Mouse (Mus musculus) adrenal gland, postnatal 25 days (tissue): ENCODE data around the gene Atpaf1. TPM values are rescaled to one million over a fixed set of nuclear protein-coding genes. Genes with fewer than 3 reads are reported as not detected.

Source experiments
- DNase-seq: peaks from one replicate; pipeline ENCODE4 v3.0.0; 2021; ENCODE audit warnings: mixed read lengths
- total RNA-seq: library from RNA; stranded (reverse); gene quantifications from 2 replicates; pipeline ENCODE4 v1.2.3, GENCODE M21; 2021

Atpaf1 gene
- total RNA-seq, 1 experiment from 2014 or later, result 59.4 TPM

DNA sequence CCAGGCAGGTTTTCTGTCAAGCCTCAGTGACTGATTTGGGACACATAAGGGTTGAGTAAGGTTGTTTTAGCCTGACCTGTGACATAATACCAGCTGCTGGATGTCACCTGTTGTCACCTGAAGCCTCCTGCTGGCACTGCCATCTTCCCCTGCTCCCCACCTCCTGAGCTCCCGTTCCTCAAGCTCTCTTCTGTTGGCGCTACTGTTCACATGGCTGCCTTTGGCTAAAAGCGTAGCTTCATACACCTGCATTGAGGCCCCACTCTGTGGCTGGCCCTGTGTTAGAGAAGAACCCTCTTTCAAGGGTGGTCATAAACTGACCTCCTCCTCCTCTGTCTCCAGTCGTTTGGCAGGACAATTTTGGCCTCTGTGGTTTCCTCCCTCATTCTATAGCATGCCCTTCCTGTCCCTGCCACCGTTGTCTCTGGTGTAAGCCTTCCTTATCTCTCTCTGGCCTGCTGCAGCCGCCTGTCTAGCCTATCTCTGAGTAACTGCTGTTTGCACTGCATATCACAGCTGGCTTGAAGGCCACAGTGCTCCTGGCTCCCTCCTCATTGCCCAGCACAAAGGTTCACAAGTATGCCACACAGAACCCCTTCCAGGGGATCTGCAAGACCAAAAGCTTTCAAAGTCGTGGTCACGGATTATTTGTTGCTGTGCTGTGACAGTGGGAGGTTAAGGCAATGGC lies 64.5 kb downstream of the Atpaf1 start:
- DNase-seq, result no peak

DNA sequence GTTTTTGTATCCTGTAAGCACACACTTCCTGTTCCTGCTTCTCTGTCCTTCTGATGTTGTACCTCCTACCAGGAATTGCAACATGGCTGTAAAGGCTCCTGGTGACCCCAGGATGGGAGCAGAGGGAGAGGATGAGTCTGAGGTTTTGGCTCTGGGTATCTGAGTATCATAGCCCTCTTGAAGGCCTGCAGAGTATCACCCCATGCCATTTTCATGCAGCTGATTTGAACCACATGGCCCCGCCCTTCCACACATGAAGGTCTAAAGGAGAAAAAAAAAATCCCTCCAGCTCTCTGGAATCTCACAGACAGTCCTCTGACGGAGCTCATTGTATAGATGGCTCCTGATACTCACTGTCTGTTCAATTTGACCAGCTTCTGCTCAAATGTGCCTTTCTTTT lies 65.5 kb downstream of the Atpaf1 start:
- no peak for DNase-seq

DNA sequence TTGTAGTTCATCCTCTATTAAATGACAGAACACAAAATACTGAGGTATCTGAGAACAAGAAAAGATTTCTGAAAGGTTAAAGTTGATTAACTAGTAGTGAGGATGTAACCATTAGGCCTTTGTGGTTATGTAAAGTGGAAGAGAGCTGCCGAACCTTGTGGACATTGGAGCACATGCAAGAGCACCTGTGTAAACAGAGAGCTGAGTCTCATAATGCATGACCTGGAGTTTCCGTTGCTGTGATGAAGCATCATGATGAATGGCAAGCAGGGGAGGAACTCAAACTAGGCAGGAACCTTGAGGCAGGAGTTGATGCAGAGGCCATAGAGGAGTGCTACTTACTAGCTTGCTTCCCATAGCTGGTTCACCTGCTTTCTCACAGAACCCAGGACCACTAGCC lies 66.0 kb downstream of the Atpaf1 start:
- DNase-seq, result no peak

DNA sequence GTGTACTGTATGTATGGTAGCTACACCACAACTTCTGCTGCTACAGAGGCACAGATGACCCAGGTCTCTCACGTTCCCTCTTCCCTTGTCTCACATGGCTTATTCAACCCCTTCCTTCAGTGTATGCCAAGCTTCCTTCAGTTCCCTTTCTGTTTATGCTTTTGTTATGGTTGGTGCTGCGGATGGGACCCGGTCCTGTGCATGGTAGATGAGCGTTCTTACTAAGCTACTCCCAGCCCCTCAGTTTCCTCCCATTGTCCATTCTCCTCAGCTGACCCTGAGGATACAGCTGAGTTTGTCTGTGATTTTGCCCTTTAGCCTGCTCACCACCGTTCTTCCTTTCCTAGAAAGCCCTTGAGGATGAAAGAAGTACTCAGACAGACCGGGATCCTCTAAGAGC lies 67.0 kb downstream of the Atpaf1 start:
- no peak for DNase-seq

DNA sequence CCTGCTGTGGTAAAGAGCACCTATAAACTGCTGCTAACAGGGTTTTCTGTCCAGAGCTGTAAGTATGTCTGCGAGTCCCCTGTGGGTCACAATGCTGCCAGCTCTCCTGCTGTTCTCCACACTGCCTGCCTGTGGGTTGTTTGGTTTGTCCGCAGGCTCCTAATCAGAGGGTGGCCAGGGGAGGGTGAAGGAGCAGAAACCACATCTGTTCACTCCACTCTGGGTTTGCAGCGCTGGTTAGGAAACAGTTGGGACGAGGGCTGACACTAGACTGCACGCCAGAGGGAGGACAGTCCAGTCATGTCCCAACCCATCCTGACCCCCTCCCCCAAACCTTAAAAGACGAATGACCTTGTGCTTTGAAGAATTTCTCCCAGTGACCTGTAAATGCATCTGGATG lies 70.5 kb downstream of the Atpaf1 start:
- no peak for DNase-seq

DNA sequence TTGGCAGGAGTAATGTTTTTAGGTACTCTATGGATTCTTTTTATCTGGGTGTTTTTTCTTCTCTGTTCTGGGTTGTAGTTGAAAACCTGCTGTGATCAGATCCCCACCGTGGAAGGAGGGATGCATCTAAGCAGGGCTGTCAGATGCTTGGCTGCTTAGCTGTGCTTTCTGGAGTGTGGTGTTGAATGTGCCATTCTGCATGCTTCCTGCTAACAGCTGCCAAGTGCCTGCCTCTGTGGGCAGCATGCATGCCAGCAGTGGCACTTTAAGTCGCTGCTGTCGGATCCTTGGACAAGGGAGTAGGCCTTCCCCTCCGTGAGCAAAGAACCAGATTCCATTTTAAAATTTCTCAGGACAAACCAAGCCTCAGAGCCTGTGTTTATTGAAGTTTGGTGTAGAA lies 71.0 kb downstream of the Atpaf1 start:
- no peak for DNase-seq

DNA sequence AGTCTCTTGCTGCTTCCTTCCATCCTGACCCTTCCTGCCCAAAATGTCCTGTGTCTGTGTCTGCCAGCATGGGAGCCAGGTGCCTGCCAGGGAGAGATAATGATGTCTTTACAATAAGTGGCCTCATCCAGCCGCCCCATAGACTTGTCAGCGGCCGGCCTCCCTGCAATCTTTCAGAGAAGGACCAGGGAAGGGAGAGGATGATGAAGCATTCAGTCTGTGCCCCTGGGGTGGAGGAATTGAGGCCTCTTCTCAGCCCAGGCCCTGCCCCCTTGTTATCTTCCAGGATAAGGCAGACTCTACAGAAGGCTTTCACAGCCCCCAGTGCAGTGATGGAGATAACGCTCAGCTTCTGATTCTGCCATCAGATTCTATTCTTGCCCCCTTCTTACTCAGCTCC lies 71.7 kb downstream of the Atpaf1 start:
- no peak for DNase-seq

DNA sequence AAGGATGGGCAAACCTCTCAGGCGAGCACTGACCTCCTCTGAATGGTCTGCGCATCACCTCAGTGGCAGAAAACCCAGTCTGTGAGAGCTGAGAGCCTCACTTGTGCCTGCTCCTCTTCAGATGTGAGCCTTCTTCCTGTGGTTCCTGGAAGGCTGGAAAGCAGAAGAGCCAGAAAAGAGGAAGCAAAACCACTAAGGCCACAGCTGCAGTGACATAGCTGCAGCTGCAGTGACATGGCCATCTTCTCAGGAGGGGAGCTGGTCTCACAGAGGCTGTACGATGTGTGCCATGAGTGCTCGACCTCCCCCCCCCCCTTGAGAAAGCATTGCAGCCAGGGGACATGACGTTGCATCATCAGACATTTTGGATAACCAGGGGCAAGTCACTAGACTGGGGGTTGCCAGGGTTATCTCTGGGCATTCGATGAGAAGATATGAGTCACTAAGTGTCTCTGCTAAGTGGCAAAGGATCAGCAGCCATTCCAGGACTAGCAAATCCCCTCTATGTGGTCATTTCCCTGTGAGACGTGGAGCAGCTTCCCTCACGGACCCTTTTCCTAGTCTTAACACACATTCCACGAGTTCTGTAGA lies 72.8 kb downstream of the Atpaf1 start:
- DNase-seq, result no peak

DNA sequence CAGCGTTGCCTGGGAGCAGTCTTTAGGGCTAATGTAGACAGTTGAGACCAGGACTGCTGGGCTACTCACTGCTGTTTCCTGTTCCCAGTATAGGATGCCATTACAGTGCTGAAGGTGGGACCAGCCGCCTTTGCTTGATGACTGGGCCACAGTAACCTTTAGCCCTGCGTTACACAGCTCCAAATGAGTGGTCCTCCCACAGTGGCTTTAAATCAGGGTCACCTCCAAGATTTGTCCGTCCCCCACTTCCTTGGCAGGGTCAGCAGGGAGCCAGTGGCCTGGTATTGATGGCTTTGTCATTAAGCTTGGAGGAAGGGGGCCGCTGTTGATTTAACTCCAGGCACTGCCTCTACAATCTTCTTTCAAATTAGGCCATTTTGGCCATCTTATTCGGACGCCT lies 78.7 kb downstream of the Atpaf1 start:
- DNase-seq, result no peak

DNA sequence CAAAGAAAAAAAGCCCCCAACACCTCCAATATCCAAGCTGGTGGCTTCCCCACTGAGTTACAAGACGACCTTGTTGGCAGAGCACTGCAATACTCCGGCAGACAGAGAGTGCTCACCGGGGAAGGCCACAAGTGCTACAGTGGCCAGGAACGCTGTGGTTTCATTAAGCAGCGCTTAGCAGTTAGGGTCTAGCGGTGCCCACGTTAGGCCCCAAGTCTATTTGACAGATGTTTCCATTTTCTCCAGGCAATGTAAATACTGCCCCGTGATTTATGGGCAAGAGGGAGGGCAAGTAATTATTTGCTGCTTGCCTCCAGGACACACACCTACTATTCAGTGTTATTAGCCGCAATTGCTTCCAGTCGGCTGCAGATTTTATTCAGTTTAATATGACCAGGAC lies 79.3 kb downstream of the Atpaf1 start:
- DNase-seq, result no peak

Other genes with a start within 250 kb of the Atpaf1 start
- gene Cyp4a31, start 221.2 kb upstream of the Atpaf1 start, total RNA-seq, result 0.43 TPM in 1 of 2 replicates, not detected in the other
- gene Cyp4a32, start 183.8 kb upstream of the Atpaf1 start, total RNA-seq, result 1.3 TPM in 1 of 2 replicates, not detected in the other
- gene Cyp4b1, start 137.1 kb upstream of the Atpaf1 start, total RNA-seq, result 22.6 and 30.8 TPM in 2 replicates
- 79.3 and 85.8 TPM in 2 replicates for gene Efcab14, start 47.1 kb upstream of the Atpaf1 start, total RNA-seq
- 2.2 and 3.7 TPM in 2 replicates for gene Tex38, start 3.8 kb upstream of the Atpaf1 start, total RNA-seq
- gene Mob3c, start 43.3 kb downstream of the Atpaf1 start, total RNA-seq, result 12.0 and 18.9 TPM in 2 replicates
- 53.9 and 62.4 TPM in 2 replicates for gene Mknk1, start 54.4 kb downstream of the Atpaf1 start, total RNA-seq
- not detected in 2 replicates for gene Kncn, start 99.6 kb downstream of the Atpaf1 start, total RNA-seq
- gene 6430628N08Rik, start 105.9 kb downstream of the Atpaf1 start, total RNA-seq, result not detected in 2 replicates
- not detected in 2 replicates for gene Dmbx1, start 155.1 kb downstream of the Atpaf1 start, total RNA-seq
- gene Faah, start 233.1 kb downstream of the Atpaf1 start, total RNA-seq, result 3.6 and 4.2 TPM in 2 replicates